Mouse (Mus musculus) forebrain, embryonic 16.5 days (tissue): ENCODE measurements around the gene Gm11037. TPM values are rescaled to one million over a fixed set of nuclear protein-coding genes. Genes with fewer than 3 reads are reported as not detected.

Experiments used
- ATAC-seq: fragments of 200-750 bp; cut with Nextera tagmentation; 2 replicates; pipeline ENCODE4 v1.8.0; 2017; ENCODE audit warnings: mild to moderate bottlenecking, moderate library complexity
- H3K27ac ChIP-seq: fragments of 300-500 bp; sonication (generic); 2 replicates; pipeline ENCODE4 v1.5.1; 2014; ENCODE audit warnings: low read length, control low read depth
- H3K27me3 ChIP-seq: fragments of 300-500 bp; sonication (generic); replicated peaks from 2 replicates; pipeline ENCODE4 v1.6.1; 2014; ENCODE audit warnings: low read length; ENCODE audit not compliant: control insufficient read depth, insufficient read depth
- H3K36me3 ChIP-seq: fragments of 300-500 bp; sonication (generic); 2 replicates; pipeline ENCODE4 v1.6.1; 2014; ENCODE audit not compliant: control insufficient read depth, insufficient read depth
- H3K4me1 ChIP-seq: fragments of 300-500 bp; sonication (generic); replicated peaks from 2 replicates; pipeline ENCODE4 v1.6.1; 2014; ENCODE audit warnings: low read length; ENCODE audit not compliant: control insufficient read depth, insufficient read depth
- H3K4me2 ChIP-seq: fragments of 300-500 bp; sonication (generic); 2 replicates; pipeline ENCODE4 v1.6.1; 2014; ENCODE audit warnings: mild to moderate bottlenecking, low read length, control low read depth
- H3K4me3 ChIP-seq: fragments of 300-500 bp; sonication (generic); replicated peaks from 2 replicates; pipeline ENCODE4 v1.5.1; 2014; ENCODE audit warnings: mild to moderate bottlenecking, low read length, control low read depth
- H3K9ac ChIP-seq: fragments of 300-500 bp; sonication (generic); replicated peaks from 2 replicates; pipeline ENCODE4 v1.6.1; 2014; ENCODE audit warnings: low read depth, low read length, control low read depth
- H3K9me3 ChIP-seq: fragments of 300-500 bp; sonication (generic); 2 replicates; pipeline ENCODE4 v1.6.1; 2016; ENCODE audit warnings: low read length; ENCODE audit not compliant: control insufficient read depth
- WGBS: fragments of 180-500 bp; shearing (Covaris S2); extraction: QIAGEN DNeasy Blood & Tissue Kit; methylation state at CpG from one replicate; pipeline ENCODE4 v1.1.7; 2014; 5-methylcytosine and 5-hydroxymethylcytosine counted together
- polyA plus RNA-seq: library from polyadenylated mRNA; unstranded; fragments of >200 nt; fragmentation: Nextera tagmentation; extraction: Ambion mirVana; gene quantifications from 2 replicates; pipeline ENCODE4 v1.2.1, GENCODE M21; 2015

Gene Gm11037
- polyA plus RNA-seq, 1 experiment from 2014 or later: not detected

GRCm38 (mm10) chr2:131145536-131145935 is 12.2 kb downstream of the Gm11037 start:
- no peaks in the 10 kb centered on the region for H3K27me3 ChIP-seq
- no peaks in the 10 kb centered on the region for H3K4me1 ChIP-seq
- H3K4me2 ChIP-seq: no peak overlapping the region
- 95% methylated on average over 2 of the region's 2 CpGs for WGBS
- no peak overlapping the region for H3K9ac ChIP-seq
- no peak overlapping the region for H3K4me3 ChIP-seq
- no peak overlapping the region for H3K27ac ChIP-seq
- H3K36me3 ChIP-seq: peaks cover 16% of the 10 kb centered on the region
- no peaks in the 10 kb centered on the region for H3K9me3 ChIP-seq
- no peak for ATAC-seq

- WGBS: 93% methylated on average over 21 of the region's 21 CpGs
- H3K4me1 ChIP-seq: no peaks in the 10 kb centered on the region
- peaks cover 18% of the 10 kb centered on the region for H3K36me3 ChIP-seq
- no peak overlapping the region for H3K4me2 ChIP-seq
- no peak overlapping the region for H3K4me3 ChIP-seq
- H3K9me3 ChIP-seq: no peaks in the 10 kb centered on the region
- no peak overlapping the region for H3K9ac ChIP-seq
- no peak overlapping the region for H3K27ac ChIP-seq
- ATAC-seq: no peak
- no peaks in the 10 kb centered on the region for H3K27me3 ChIP-seq
These were observed 13.1 kb downstream of the Gm11037 start for GRCm38 (mm10) chr2:131146193-131147042.

DNA sequence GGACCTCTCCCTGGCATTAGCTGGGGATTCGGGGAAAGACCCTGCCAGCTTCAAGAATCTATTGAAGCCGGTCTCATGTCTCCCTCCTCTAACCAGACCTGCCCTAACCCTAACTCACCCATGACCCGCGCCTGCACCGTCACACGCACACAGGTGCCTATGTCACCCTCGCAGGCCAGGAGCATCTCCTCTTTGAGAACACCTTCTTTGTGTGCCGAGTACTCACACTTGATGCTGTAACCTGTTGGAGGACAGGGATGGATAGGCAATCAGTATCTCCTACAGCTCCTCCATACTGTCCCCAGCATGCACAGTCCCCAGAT is 13.7 kb downstream of the Gm11037 start:
- Histone ChIP-seq H3K36me3 (peaks cover 18% of the 10 kb centered on the region), H3K4me2 (no peak overlapping the region), H3K27me3 (no peaks in the 10 kb centered on the region), H3K4me1 (no peaks in the 10 kb centered on the region), H3K4me3 (no peak overlapping the region), H3K9me3 (no peaks in the 10 kb centered on the region), H3K27ac (no peak overlapping the region), H3K9ac (no peak overlapping the region)
- 91% methylated on average over 8 of the region's 8 CpGs for WGBS
- ATAC-seq: no peak

DNA sequence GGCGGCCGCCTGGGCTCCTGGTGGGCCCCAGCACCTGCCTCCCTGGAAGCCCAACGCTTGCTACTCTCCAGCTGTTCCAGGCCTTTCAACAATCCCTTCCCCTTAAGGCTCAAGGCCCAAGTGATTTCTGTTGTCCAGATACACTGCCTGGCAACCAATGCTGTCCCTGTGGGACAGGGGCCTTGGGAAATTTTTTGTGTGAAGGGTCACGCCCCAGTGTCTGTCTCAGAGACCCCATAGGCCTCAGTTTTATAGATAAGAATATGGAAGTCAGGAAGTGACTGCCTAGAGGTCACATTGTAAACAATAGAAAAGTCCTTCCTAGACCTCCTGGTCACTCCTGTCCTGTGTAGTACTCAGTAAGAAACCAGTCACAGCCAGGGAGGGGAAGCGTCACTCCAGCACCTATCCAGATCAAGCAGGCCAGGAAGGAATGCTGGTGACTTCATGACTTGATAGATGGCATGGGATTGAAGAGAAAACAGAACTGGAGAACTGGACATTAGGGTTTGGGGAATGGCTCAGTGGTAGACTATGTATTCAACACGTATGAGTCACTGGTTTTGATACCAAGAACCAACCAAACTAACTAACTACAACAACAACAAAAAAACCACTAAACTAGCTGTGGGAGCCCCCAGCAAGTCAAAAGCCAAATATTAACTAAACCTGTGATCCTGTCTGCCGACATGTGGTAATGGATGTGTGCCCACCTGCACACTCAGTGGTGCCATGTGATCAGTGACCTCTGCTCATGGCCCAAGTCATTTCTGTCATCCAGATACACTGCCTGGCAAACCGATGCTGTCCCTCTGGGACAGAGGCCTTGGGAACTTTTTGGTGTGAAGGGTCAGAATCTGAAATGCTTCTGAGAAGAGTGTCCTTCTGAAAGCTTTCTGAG is 15.3 kb downstream of the Gm11037 start:
- ATAC-seq: no peak
- Histone ChIP-seq H3K27me3 (no peaks in the 10 kb centered on the region), H3K27ac (no peak overlapping the region), H3K4me2 (no peak overlapping the region), H3K36me3 (peaks cover 23% of the 10 kb centered on the region), H3K4me1 (no peaks in the 10 kb centered on the region), H3K9ac (no peak overlapping the region), H3K9me3 (no peaks in the 10 kb centered on the region), H3K4me3 (no peak overlapping the region)
- 92% methylated on average over 8 of the region's 8 CpGs for WGBS

DNA sequence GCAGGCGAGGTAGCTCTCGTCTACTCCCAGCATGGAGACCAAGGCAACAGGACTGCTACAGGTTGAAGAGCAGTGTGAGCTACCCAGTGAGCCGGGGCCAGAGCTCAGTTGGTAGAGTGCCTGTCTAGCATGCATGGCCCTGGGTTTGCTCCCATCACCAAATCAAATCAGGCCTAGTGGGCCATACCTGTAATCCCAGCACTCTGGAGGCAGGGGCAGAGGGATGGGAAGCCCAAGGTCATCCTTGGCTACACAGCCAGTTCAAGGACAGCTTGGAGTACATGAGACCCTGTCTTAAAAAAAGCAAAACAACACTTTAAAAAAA is 15.9 kb downstream of the Gm11037 start:
- 99% methylated on average over 3 of the region's 3 CpGs for WGBS
- Histone ChIP-seq H3K4me2 (no peak overlapping the region), H3K4me1 (no peaks in the 10 kb centered on the region), H3K27ac (no peak overlapping the region), H3K4me3 (no peak overlapping the region), H3K9me3 (no peaks in the 10 kb centered on the region), H3K9ac (no peak overlapping the region), H3K36me3 (peaks cover 23% of the 10 kb centered on the region), H3K27me3 (no peaks in the 10 kb centered on the region)
- no peak for ATAC-seq

- Histone ChIP-seq H3K27me3 (no peaks in the 10 kb centered on the region), H3K9ac (no peak overlapping the region), H3K36me3 (peaks cover 19% of the 10 kb centered on the region), H3K4me3 (no peak overlapping the region), H3K4me1 (no peaks in the 10 kb centered on the region; the same call in 1 of the 2 replicates), H3K4me2 (no peak overlapping the region), H3K27ac (no peak overlapping the region), H3K9me3 (no peaks in the 10 kb centered on the region)
- WGBS: 96% methylated on average over 7 of the region's 7 CpGs
- ATAC-seq: no peak
These were observed 19.0 kb downstream of the Gm11037 start for GRCm38 (mm10) chr2:131152166-131152730.

- no peaks in the 10 kb centered on the region for H3K27me3 ChIP-seq
- H3K4me2 ChIP-seq: no peak overlapping the region
- no peak for ATAC-seq
- H3K4me3 ChIP-seq: no peak overlapping the region
- H3K4me1 ChIP-seq: peaks cover 16% of the 10 kb centered on the region
- WGBS: 92% methylated on average over 4 of the region's 4 CpGs
- H3K27ac ChIP-seq: no peak overlapping the region
- peaks cover 13% of the 10 kb centered on the region for H3K36me3 ChIP-seq
- no peak overlapping the region for H3K9ac ChIP-seq
- no peaks in the 10 kb centered on the region for H3K9me3 ChIP-seq
These were observed 20.7 kb downstream of the Gm11037 start for GRCm38 (mm10) chr2:131154036-131154435.

DNA sequence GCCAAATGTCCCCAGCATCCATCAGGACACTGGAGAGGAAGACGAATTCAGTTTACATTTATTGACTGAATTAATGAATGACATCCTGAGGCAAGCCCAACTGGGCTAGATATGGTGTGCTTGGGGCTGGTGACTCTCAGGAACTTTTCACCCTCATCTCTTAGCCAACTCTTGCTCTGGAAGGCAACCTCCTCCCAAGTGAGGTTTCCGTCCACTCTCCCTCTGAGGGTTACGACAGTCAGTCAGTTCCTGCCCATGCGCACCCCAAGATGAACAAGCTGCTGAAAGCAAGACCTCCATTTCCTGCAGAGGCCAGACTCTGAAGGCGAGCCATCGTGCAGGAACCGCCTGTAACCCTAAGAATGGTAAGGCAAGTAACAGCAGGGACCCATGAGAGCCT is 23.7 kb downstream of the Gm11037 start:
- Histone ChIP-seq H3K27me3 (no peaks in the 10 kb centered on the region), H3K27ac (no peak overlapping the region), H3K4me1 (peaks cover 23% of the 10 kb centered on the region), H3K4me2 (no peak overlapping the region), H3K36me3 (peaks cover 8% of the 10 kb centered on the region; the same call in 1 of the 2 replicates), H3K9ac (no peak overlapping the region), H3K4me3 (no peak overlapping the region), H3K9me3 (no peaks in the 10 kb centered on the region)
- ATAC-seq: no peak
- 91% methylated on average over 7 of the region's 7 CpGs for WGBS

DNA sequence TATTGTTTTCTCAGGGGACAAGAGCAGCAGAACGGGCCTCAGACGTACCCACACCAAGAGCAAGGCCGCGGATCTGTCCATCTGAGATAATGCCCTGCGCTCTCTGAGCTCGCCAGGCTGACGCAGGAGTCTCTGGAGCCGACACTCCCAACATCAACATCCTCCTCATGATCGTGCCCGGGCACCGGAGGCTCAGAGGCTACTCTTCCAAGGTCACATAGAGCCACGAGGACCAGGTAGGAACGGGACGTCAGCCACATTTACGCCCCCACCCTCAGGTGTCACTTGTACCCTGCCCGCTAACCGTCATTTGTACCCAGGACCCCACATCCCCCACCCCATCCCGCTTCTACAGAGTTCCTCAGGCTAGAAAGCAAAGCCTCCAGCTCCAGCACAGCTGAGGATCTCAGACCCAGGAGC is 26.2 kb downstream of the Gm11037 start:
- Histone ChIP-seq H3K4me3 (peak overlapping the region; percentile 95), H3K27ac (peak overlapping the region; percentile 81), H3K4me1 (peaks cover 23% of the 10 kb centered on the region), H3K9me3 (no peaks in the 10 kb centered on the region), H3K4me2 (peak overlapping the region; percentile 64), H3K36me3 (no peaks in the 10 kb centered on the region), H3K9ac (peak overlapping the region; percentile 85), H3K27me3 (no peaks in the 10 kb centered on the region)
- peak; percentile 67 for ATAC-seq
- WGBS: 1% methylated on average over 18 of the region's 18 CpGs
